Mouse (Mus musculus) spleen, adult 2 months (tissue): ENCODE measurements around the gene Mrpl24.

ENCODE experiments used
- CTCF ChIP-seq: fragments of 200-500 bp; IDR thresholded peaks from 2 replicates; pipeline ENCODE4 v1.5.1; 2011; ENCODE audit warnings: mild to moderate bottlenecking, inconsistent platforms; ENCODE audit not compliant: insufficient read depth, insufficient read length, insufficient replicate concordance; ENCODE audit errors: extremely low read depth
- POLR2A ChIP-seq: fragments of 200-500 bp; IDR thresholded peaks from 2 replicates; pipeline ENCODE4 v1.6.1; 2011; ENCODE audit warnings: low read depth, low read length, inconsistent platforms

DNA sequence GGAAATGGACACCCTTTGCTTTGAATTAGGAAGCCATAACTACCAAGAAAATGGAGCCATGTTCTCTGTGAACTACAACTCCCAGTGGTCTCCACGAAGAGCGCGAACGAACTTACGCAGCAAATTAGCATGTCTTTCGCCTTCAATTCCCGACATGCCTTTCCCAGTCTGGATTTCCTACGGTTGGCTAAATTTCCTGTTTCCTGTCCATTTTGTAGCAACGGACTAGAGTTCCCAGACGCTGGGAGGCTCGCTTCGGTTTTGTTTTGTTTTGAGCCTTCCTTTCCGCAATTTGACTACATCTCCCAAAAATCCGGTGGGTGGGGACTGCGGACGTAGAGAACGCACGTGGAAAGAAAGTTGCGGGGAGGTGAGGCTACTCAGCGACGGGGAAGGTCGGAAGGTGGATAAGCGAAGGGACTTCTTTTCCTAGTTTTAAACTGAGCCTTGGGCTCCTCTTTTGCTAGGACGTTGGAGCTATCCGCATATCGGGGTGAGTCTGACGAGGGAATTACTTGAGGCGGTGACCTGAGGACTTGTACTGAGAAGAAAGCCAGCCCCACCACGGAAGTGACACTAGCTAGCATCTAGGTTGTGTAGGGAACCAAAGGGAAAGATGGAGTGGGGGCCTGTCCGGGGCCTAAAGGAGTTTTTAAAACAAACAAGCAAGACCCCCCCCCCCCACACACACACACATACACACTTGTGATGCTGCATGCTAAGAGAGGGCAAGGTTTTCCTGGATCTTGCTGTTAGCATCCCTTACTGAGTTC, at the start of gene Mrpl24:
- TF ChIP-seq CTCF (no peak), POLR2A (peak; percentile 9; the same call in 1 of the 2 replicates)
